Mouse (Mus musculus) intestine, embryonic 14.5 days (tissue): ENCODE measurements around the gene Map3k6. TPM values are rescaled to one million over a fixed set of nuclear protein-coding genes. Genes with fewer than 3 reads are reported as not detected.

ENCODE experiments used
- ATAC-seq: fragments of 200-750 bp; cut with Nextera tagmentation; replicated peaks from 2 replicates; pipeline ENCODE4 v1.8.0; 2017; ENCODE audit warnings: low read depth, moderate number of reproducible peaks, moderate TSS enrichment, moderate library complexity; ENCODE audit not compliant: low FRiP score, low TSS enrichment
- DNase-seq: peaks from one replicate; pipeline ENCODE4 v3.0.0-alpha.2; 2018; ENCODE audit warnings: low spot score
- H3K27ac ChIP-seq: fragments of 300-500 bp; sonication (generic); 2 replicates; pipeline ENCODE4 v1.5.1; 2014; ENCODE audit warnings: low read depth, mild to moderate bottlenecking, control low read depth
- H3K27me3 ChIP-seq: fragments of 300-500 bp; sonication (generic); replicated peaks from 2 replicates; pipeline ENCODE4 v1.6.1; 2014; ENCODE audit warnings: low read length, control low read depth; ENCODE audit not compliant: control insufficient read depth, insufficient read depth
- H3K36me3 ChIP-seq: fragments of 300-500 bp; sonication (generic); 2 replicates; pipeline ENCODE4 v1.6.1; 2014; ENCODE audit warnings: low read length, control low read depth; ENCODE audit not compliant: control insufficient read depth, insufficient read depth
- H3K4me1 ChIP-seq: fragments of 300-500 bp; sonication (generic); replicated peaks from 2 replicates; pipeline ENCODE4 v1.6.1; 2014; ENCODE audit warnings: low read length, control low read depth, mixed read lengths; ENCODE audit not compliant: control insufficient read depth, insufficient read depth
- H3K4me2 ChIP-seq: fragments of 300-500 bp; sonication (generic); 2 replicates; pipeline ENCODE4 v1.6.1; 2014; ENCODE audit warnings: low read length
- H3K4me3 ChIP-seq: fragments of 300-500 bp; sonication (generic); 2 replicates; pipeline ENCODE4 v1.5.1; 2014; ENCODE audit warnings: low read depth, low read length, control low read depth, mixed read lengths
- H3K9ac ChIP-seq: fragments of 300-500 bp; sonication (generic); 2 replicates; pipeline ENCODE4 v1.6.1; 2014; ENCODE audit warnings: mild to moderate bottlenecking, low read length
- H3K9me3 ChIP-seq: fragments of 300-500 bp; sonication (generic); 2 replicates; pipeline ENCODE4 v1.6.1; 2016; ENCODE audit warnings: low read length, control low read depth; ENCODE audit not compliant: control insufficient read depth
- WGBS: fragments of 180-500 bp; shearing (Covaris S2); extraction: QIAGEN DNeasy Blood & Tissue Kit; methylation state at CpG from one replicate; pipeline ENCODE4 v1.1.7; 2014; 5-methylcytosine and 5-hydroxymethylcytosine counted together
- polyA plus RNA-seq: library from polyadenylated mRNA; unstranded; fragments of >200 nt; fragmentation: Nextera tagmentation; extraction: Ambion mirVana; gene quantifications from 2 replicates; pipeline ENCODE4 v1.2.1, GENCODE M21; 2014

The Map3k6 gene
- polyA plus RNA-seq, 1 experiment from 2014 or later: 2.8 TPM

GRCm38 (mm10) chr4:133240934-133241908 lies 603 bp downstream of the Map3k6 start:
- Histone ChIP-seq H3K4me1 (peaks cover 11% of the 10 kb centered on the region; the same call in 1 of the 2 replicates), H3K9ac (peak overlapping the region; percentile 62), H3K4me2 (peak overlapping the region; percentile 90), H3K27ac (peak overlapping the region; percentile 54; the same call in 1 of the 2 replicates), H3K36me3 (no peaks in the 10 kb centered on the region), H3K9me3 (no peaks in the 10 kb centered on the region), H3K4me3 (peak overlapping the region; percentile 61), H3K27me3 (peaks cover 13% of the 10 kb centered on the region; the same call in 1 of the 2 replicates)
- under 1% methylated on average over 77 of the region's 78 CpGs for WGBS
- peak; percentile 91 for ATAC-seq
- DNase-seq: peak; percentile 99

GRCm38 (mm10) chr4:133241910-133242309 lies 1.3 kb downstream of the Map3k6 start:
- DNase-seq (no peak), ATAC-seq (no peak)
- Histone ChIP-seq H3K27me3 (peaks cover 19% of the 10 kb centered on the region; the same call in 1 of the 2 replicates), H3K4me2 (peak overlapping the region; percentile 90), H3K9me3 (no peaks in the 10 kb centered on the region), H3K36me3 (no peaks in the 10 kb centered on the region), H3K27ac (no peak overlapping the region), H3K9ac (no peak overlapping the region), H3K4me3 (peak overlapping the region; percentile 61), H3K4me1 (peaks cover 11% of the 10 kb centered on the region; the same call in 1 of the 2 replicates)
- WGBS: 20% methylated on average over 11 of the region's 11 CpGs

- no peak overlapping the region for H3K4me3 ChIP-seq
- H3K9ac ChIP-seq: no peak overlapping the region
- H3K27ac ChIP-seq: no peak overlapping the region
- WGBS: 62% methylated on average over 9 of the region's 9 CpGs
- H3K4me1 ChIP-seq: peaks cover 11% of the 10 kb centered on the region; the same call in 1 of the 2 replicates
- DNase-seq: no peak
- no peak for ATAC-seq
- H3K9me3 ChIP-seq: no peaks in the 10 kb centered on the region
- no peak overlapping the region for H3K4me2 ChIP-seq
- peaks cover 26% of the 10 kb centered on the region for H3K27me3 ChIP-seq
- H3K36me3 ChIP-seq: no peaks in the 10 kb centered on the region
Measured at GRCm38 (mm10) chr4:133242710-133243109, 2.1 kb downstream of the Map3k6 start.

GRCm38 (mm10) chr4:133243538-133243937 lies 2.9 kb downstream of the Map3k6 start:
- no peak for ATAC-seq
- no peak for DNase-seq
- H3K4me2 ChIP-seq: no peak overlapping the region

GRCm38 (mm10) chr4:133244289-133244688 lies 3.7 kb downstream of the Map3k6 start:
- ATAC-seq (no peak), DNase-seq (no peak)
- WGBS: 84% methylated on average over 1 of the region's 1 CpGs
- Histone ChIP-seq H3K9ac (no peak overlapping the region), H3K27me3 (peaks cover 36% of the 10 kb centered on the region), H3K4me3 (no peak overlapping the region), H3K9me3 (no peaks in the 10 kb centered on the region), H3K4me1 (peaks cover 11% of the 10 kb centered on the region; the same call in 1 of the 2 replicates), H3K27ac (no peak overlapping the region), H3K36me3 (no peaks in the 10 kb centered on the region), H3K4me2 (no peak overlapping the region)

More at GRCm38 (mm10) chr4:133243538-133243937, 2.9 kb downstream of the Map3k6 start:
- 31% methylated on average over 13 of the region's 13 CpGs for WGBS
- H3K4me3 ChIP-seq: no peak overlapping the region
- H3K9me3 ChIP-seq: no peaks in the 10 kb centered on the region
- H3K4me1 ChIP-seq: peaks cover 11% of the 10 kb centered on the region; the same call in 1 of the 2 replicates
- no peak overlapping the region for H3K27ac ChIP-seq
- no peak overlapping the region for H3K9ac ChIP-seq
- no peaks in the 10 kb centered on the region for H3K36me3 ChIP-seq
- H3K27me3 ChIP-seq: peaks cover 31% of the 10 kb centered on the region

GRCm38 (mm10) chr4:133247072-133247471 lies 6.5 kb downstream of the Map3k6 start:
- DNase-seq: no peak
- H3K27ac ChIP-seq: no peak overlapping the region
- WGBS: 25% methylated on average over 15 of the region's 15 CpGs
- H3K4me2 ChIP-seq: no peak overlapping the region
- H3K9me3 ChIP-seq: no peaks in the 10 kb centered on the region
- H3K4me1 ChIP-seq: peaks cover 7% of the 10 kb centered on the region
- peaks cover 64% of the 10 kb centered on the region for H3K27me3 ChIP-seq
- H3K4me3 ChIP-seq: no peak overlapping the region
- ATAC-seq: no peak
- H3K36me3 ChIP-seq: no peaks in the 10 kb centered on the region
- no peak overlapping the region for H3K9ac ChIP-seq

- Histone ChIP-seq H3K4me1 (peaks cover 6% of the 10 kb centered on the region), H3K27ac (no peak overlapping the region), H3K27me3 (peaks cover 66% of the 10 kb centered on the region), H3K36me3 (no peaks in the 10 kb centered on the region), H3K9ac (no peak overlapping the region), H3K4me3 (no peak overlapping the region), H3K4me2 (no peak overlapping the region), H3K9me3 (no peaks in the 10 kb centered on the region)
- DNase-seq (no peak), ATAC-seq (no peak)
- 66% methylated on average over 13 of the region's 13 CpGs for WGBS
Measured at GRCm38 (mm10) chr4:133247806-133248449, 7.3 kb downstream of the Map3k6 start.

- peaks cover 69% of the 10 kb centered on the region for H3K27me3 ChIP-seq
- peak overlapping the region; percentile 70 for H3K4me2 ChIP-seq
- ATAC-seq: peak; percentile 28; the same call in 1 of the 2 replicates
- no peak overlapping the region for H3K27ac ChIP-seq
- WGBS: 2% methylated on average over 22 of the region's 22 CpGs
- peaks cover 6% of the 10 kb centered on the region for H3K4me1 ChIP-seq
- H3K4me3 ChIP-seq: peak overlapping the region; percentile 33
- DNase-seq: peak; percentile 96
- H3K9me3 ChIP-seq: no peaks in the 10 kb centered on the region
- no peaks in the 10 kb centered on the region for H3K36me3 ChIP-seq
- H3K9ac ChIP-seq: no peak overlapping the region
Measured at GRCm38 (mm10) chr4:133250609-133251008, 10.0 kb downstream of the Map3k6 start.
